Mouse (Mus musculus): ENCODE results near the gene Lcn8. TPM values are rescaled to one million over a fixed set of nuclear protein-coding genes. Genes with fewer than 3 reads are reported as not detected.
"Not testable (repeated sequence)": the region's sequence is repeated elsewhere in the genome, so short reads cannot be mapped to it uniquely, and the experiment has no call there.

Gene Lcn8
- polyA plus RNA-seq, 1 experiment: not detected

GRCm38 (mm10) chr2:25698696-25699095 is 45.8 kb downstream of the Lcn8 start:
- Histone ChIP-seq H3K36me3 (replicated peaks; ENCODE audit: low read length) (no peaks in the 10 kb centered on the region), H3K27me3 (replicated peaks) (peaks cover 63% of the 10 kb centered on the region), H3K9me3 (no peaks in the 10 kb centered on the region), H3K4me1 (peaks cover 24% of the 10 kb centered on the region), H3K4me3 (replicated peaks) (no peak overlapping the region)
- TF ChIP-seq GATA1 (IDR thresholded peaks at IDR 0.05; ENCODE audit: borderline replicate concordance, low read length): no peak
- no peak for TF ChIP-seq FLI1 (IDR thresholded peaks at IDR 0.05; ENCODE audit: low read length)

DNA sequence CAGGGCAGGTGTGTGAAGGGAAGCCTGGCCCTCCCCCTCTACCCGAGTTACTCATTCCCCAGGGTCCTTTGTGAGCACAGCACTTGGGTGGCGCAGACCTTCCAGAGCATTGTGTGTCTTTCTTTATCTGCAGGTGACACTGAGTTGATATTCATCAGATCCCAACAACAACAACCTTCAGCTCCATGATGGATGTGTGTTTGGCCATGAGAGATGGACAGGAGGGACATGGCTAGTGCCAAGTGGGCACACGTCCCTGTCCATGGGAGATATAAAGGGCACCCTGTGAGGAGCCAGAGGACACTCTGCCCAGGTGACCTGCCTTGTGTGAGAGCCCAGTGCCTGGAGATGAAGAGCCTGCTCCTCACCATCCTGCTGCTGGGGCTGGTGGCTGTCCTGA is 46.8 kb downstream of the Lcn8 start, which contains the start of gene Obp2a:
Gene Obp2a, plus strand, starts transcription at position 301 of the 400 bp plus-strand sequence.
- not testable (repeated sequence) for H3K9me3 ChIP-seq; H3K4me3 ChIP-seq (replicated peaks); H3K36me3 ChIP-seq (replicated peaks; ENCODE audit: low read length)
- H3K27me3 ChIP-seq (replicated peaks): peaks cover 68% of the 10 kb centered on the region
- peaks cover 24% of the 10 kb centered on the region for H3K4me1 ChIP-seq

DNA sequence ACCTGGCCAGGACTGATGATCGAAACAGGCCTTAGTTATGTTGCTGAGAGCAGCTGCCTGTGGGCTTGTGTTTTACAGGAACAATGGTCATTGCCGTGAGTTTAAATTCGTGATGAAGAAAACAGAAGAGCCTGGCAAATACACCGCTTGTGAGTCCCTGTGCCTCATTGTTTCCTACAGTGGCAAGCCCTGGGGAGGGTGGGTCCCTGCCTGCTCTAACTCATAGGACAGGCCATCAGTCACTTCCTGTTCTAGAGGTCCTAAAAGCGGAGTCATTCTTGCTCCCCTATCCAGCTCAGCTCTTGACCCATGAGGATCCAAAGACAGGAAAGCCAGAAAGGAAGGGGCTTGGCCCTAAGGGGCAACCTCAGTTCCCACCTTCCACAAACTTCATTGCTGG is 48.1 kb downstream of the Lcn8 start:
- no peak for TF ChIP-seq GATA1 (IDR thresholded peaks at IDR 0.05; ENCODE audit: borderline replicate concordance, low read length)
- no peak for TF ChIP-seq FLI1 (IDR thresholded peaks at IDR 0.05; ENCODE audit: low read length)
- peaks cover 24% of the 10 kb centered on the region for H3K4me1 ChIP-seq
- H3K4me3 ChIP-seq (replicated peaks): no peak overlapping the region
- peaks cover 68% of the 10 kb centered on the region for H3K27me3 ChIP-seq (replicated peaks)
- H3K9me3 ChIP-seq: no peaks in the 10 kb centered on the region
- no peaks in the 10 kb centered on the region for H3K36me3 ChIP-seq (replicated peaks; ENCODE audit: low read length)

- Histone ChIP-seq H3K36me3 (replicated peaks; ENCODE audit: low read length) (no peaks in the 10 kb centered on the region), H3K27me3 (replicated peaks) (peaks cover 71% of the 10 kb centered on the region), H3K4me3 (replicated peaks) (no peak overlapping the region), H3K9me3 (no peaks in the 10 kb centered on the region), H3K4me1 (peaks cover 41% of the 10 kb centered on the region)
- TF ChIP-seq FLI1 (IDR thresholded peaks at IDR 0.05; ENCODE audit: low read length) (no peak), GATA1 (IDR thresholded peaks at IDR 0.05; ENCODE audit: borderline replicate concordance, low read length) (no peak)
Measured at GRCm38 (mm10) chr2:25703706-25704105, 50.8 kb downstream of the Lcn8 start.

Other genes with a start within 250 kb of the Lcn8 start
- gene Fut7, start 229.9 kb upstream of the Lcn8 start, polyA plus RNA-seq (2012; ENCODE audit: insufficient read depth, low replicate concordance): 4.3 TPM in 1 of 2 replicates, not detected in the other
- 13.1 and 24.3 TPM in 2 replicates for gene Abca2, start 224.4 kb upstream of the Lcn8 start, polyA plus RNA-seq (2012; ENCODE audit: insufficient read depth, low replicate concordance)
- not detected in 2 replicates for gene Clic3, start 196.3 kb upstream of the Lcn8 start, polyA plus RNA-seq (2012; ENCODE audit: insufficient read depth, low replicate concordance)
- 51.1 and 52.3 TPM in 2 replicates for gene Paxx, start 192.0 kb upstream of the Lcn8 start, polyA plus RNA-seq (2012; ENCODE audit: insufficient read depth, low replicate concordance)
- gene Ptgds, start 183.1 kb upstream of the Lcn8 start, polyA plus RNA-seq (2012; ENCODE audit: insufficient read depth, low replicate concordance): not detected in 2 replicates
- gene Lcn12, start 159.2 kb upstream of the Lcn8 start, polyA plus RNA-seq (2012; ENCODE audit: insufficient read depth, low replicate concordance): not detected in 2 replicates
- 46.2 and 91.1 TPM in 2 replicates for gene Fbxw5, start 152.4 kb upstream of the Lcn8 start, polyA plus RNA-seq (2012; ENCODE audit: insufficient read depth, low replicate concordance)
- 0.43 TPM in 1 of 2 replicates, not detected in the other for gene C8g, start 151.4 kb upstream of the Lcn8 start, polyA plus RNA-seq (2012; ENCODE audit: insufficient read depth, low replicate concordance)
- gene Traf2, start 106.2 kb upstream of the Lcn8 start, polyA plus RNA-seq (2012; ENCODE audit: insufficient read depth, low replicate concordance): 0.78 and 7.0 TPM in 2 replicates
- 316 and 1,404 TPM in 2 replicates for gene Edf1, start 95.3 kb upstream of the Lcn8 start, polyA plus RNA-seq (2012; ENCODE audit: insufficient read depth, low replicate concordance)
- gene Mamdc4, start 78.3 kb upstream of the Lcn8 start, polyA plus RNA-seq (2012; ENCODE audit: insufficient read depth, low replicate concordance): 0.75 TPM in 1 of 2 replicates, not detected in the other
- 4.7 TPM in 1 of 2 replicates, not detected in the other for gene Phpt1, start 77.9 kb upstream of the Lcn8 start, polyA plus RNA-seq (2012; ENCODE audit: insufficient read depth, low replicate concordance)
- gene Ajm1, start 71.4 kb upstream of the Lcn8 start, polyA plus RNA-seq (2012; ENCODE audit: insufficient read depth, low replicate concordance): 0.44 and 0.85 TPM in 2 replicates
- 36.6 and 58.2 TPM in 2 replicates for gene Rabl6, start 44.6 kb upstream of the Lcn8 start, polyA plus RNA-seq (2012; ENCODE audit: insufficient read depth, low replicate concordance)
- gene Ccdc183, start 35.4 kb upstream of the Lcn8 start, polyA plus RNA-seq (2012; ENCODE audit: insufficient read depth, low replicate concordance): 0.15 TPM in 1 of 2 replicates, not detected in the other
- 0.94 TPM in 1 of 2 replicates, not detected in the other for gene Tmem141, start 31.1 kb upstream of the Lcn8 start, polyA plus RNA-seq (2012; ENCODE audit: insufficient read depth, low replicate concordance)
- gene Fcna, start 25.1 kb upstream of the Lcn8 start, polyA plus RNA-seq (2012; ENCODE audit: insufficient read depth, low replicate concordance): 0.49 TPM in 1 of 2 replicates, not detected in the other
- not detected in 2 replicates for gene Lcn5, start 4.8 kb downstream of the Lcn8 start, polyA plus RNA-seq (2012; ENCODE audit: insufficient read depth, low replicate concordance)
- not detected in 2 replicates for gene Lcn6, start 23.7 kb downstream of the Lcn8 start, polyA plus RNA-seq (2012; ENCODE audit: insufficient read depth, low replicate concordance)
- not detected in 2 replicates for gene Lcn10, start 29.6 kb downstream of the Lcn8 start, polyA plus RNA-seq (2012; ENCODE audit: insufficient read depth, low replicate concordance)
- not detected in 2 replicates for gene Obp2a, start 46.9 kb downstream of the Lcn8 start, polyA plus RNA-seq (2012; ENCODE audit: insufficient read depth, low replicate concordance)
- 55.7 and 68.2 TPM in 2 replicates for gene Bmyc, start 53.6 kb downstream of the Lcn8 start, polyA plus RNA-seq (2012; ENCODE audit: insufficient read depth, low replicate concordance)
- not detected in 2 replicates for gene Obp2b, start 83.9 kb downstream of the Lcn8 start, polyA plus RNA-seq (2012; ENCODE audit: insufficient read depth, low replicate concordance)
- not detected in 2 replicates for gene Lcn3, start 112.4 kb downstream of the Lcn8 start, polyA plus RNA-seq (2012; ENCODE audit: insufficient read depth, low replicate concordance)
- not detected in 2 replicates for gene Lcn11, start 123.9 kb downstream of the Lcn8 start, polyA plus RNA-seq (2012; ENCODE audit: insufficient read depth, low replicate concordance)
- not detected in 2 replicates for gene Gm13539, start 129.1 kb downstream of the Lcn8 start, polyA plus RNA-seq (2012; ENCODE audit: insufficient read depth, low replicate concordance)
- gene Glt6d1, start 162.7 kb downstream of the Lcn8 start, polyA plus RNA-seq (2012; ENCODE audit: insufficient read depth, low replicate concordance): not detected in 2 replicates
- not detected in 2 replicates for gene Lcn9, start 170.0 kb downstream of the Lcn8 start, polyA plus RNA-seq (2012; ENCODE audit: insufficient read depth, low replicate concordance)
- not detected in 2 replicates for gene Sohlh1, start 194.1 kb downstream of the Lcn8 start, polyA plus RNA-seq (2012; ENCODE audit: insufficient read depth, low replicate concordance)
- gene Kcnt1, start 210.6 kb downstream of the Lcn8 start, polyA plus RNA-seq (2012; ENCODE audit: insufficient read depth, low replicate concordance): not detected in 2 replicates

Data from megakaryocyte, embryonic 14.5 days (primary cell).